Mouse (Mus musculus) B cell, adult 62 days (primary cell): Measurements from ENCODE around the gene Supt4a. TPM values are rescaled to one million over a fixed set of nuclear protein-coding genes. Genes with fewer than 3 reads are reported as not detected.

Source experiments
- total RNA-seq: library from RNA; stranded (reverse); gene quantifications from 4 replicates; pipeline ENCODE4 v1.2.4, GENCODE M21; 2023

Supt4a gene
- total RNA-seq: 129 to 138 TPM (median 134 TPM) in 4 replicates

DNA sequence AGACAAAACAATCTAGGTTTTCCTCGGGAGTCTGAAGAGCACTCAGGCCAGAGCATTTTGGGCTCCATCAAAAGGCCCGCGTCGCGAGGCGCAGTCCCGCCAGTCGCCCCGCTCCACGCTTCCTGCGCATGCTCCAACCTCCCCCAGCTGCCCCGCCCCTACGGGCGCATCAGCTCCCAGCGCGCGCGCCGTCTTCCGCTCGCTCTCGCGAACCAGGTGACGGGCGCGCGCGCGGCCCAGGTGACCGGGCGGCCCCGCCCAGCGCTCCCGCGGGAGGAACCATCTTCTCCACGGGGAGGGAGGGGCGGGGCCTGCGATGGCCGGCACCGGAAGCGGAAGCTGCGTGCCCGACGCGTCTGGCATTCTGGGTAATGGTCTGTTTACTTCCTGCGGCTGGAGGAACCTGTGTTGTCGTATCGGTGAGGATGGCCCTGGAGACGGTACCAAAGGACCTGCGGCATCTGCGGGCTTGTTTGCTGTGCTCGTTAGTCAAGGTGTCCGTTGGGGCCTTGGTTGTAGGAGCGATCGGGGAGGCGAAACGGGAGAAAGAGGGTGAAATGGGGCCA lies at the start of gene Supt4a:
Supt4a (plus strand) TSS at position 378 of the 566 bp plus-strand sequence.

DNA sequence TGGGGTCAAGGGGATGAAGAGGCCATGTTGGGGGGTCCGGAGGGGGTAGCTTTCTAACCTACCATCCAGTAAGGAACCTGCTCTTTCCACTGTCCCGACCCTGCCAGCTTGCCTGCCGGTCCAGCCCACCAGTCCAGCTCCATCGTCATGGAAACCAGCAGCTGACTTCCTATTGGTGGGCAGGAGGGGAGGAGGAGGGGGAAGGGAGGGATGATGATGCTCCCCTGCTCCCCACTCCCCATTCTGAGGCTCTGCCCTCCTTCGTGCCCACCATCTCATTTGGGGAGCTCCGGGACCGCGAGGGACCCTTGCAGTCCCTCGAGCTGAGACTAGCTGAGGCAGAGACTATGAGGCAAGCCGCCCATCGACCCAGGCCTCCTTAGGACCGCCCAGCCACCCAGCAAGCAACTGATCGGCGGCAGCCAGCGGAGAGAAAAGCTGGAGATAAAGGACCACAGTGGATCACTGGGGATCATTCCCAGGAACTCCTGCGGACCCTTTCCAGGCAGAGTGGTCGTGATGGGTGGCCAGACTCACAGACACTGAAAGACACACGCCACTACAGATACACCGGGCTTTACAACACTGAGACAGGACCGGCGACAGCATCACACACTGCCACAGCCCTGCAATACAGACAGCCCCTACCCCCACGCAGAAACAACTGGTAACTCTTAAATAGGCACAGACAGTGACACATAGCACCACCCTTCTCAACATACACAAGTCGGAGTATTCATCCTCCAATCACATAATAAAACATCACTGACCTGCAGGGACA lies 23.1 kb downstream of the Supt4a start, which contains the start of gene Tspoap1:
Tspoap1 (plus strand) TSS at position 241 of the 781 bp plus-strand sequence.

Other genes starting within 250 kb of the Supt4a start
- gene Gm11492, start 170.9 kb upstream of the Supt4a start, total RNA-seq: not detected in 4 replicates
- gene Sept4, start 168.6 kb upstream of the Supt4a start, total RNA-seq: 0.86 to 1.5 TPM (median 1.4 TPM) in 4 replicates
- 41.5 to 51.9 TPM (median 47.3 TPM) in 4 replicates for gene Mtmr4, start 145.4 kb upstream of the Supt4a start, total RNA-seq
- 0.16 to 0.45 TPM (median 0.23 TPM) in 3 of 4 replicates, not detected in the other for gene Hsf5, start 120.4 kb upstream of the Supt4a start, total RNA-seq
- gene Rnf43, start 74.8 kb upstream of the Supt4a start, total RNA-seq: 5.7 to 9.3 TPM (median 6.0 TPM) in 4 replicates
- 10.0 to 14.4 TPM (median 11.1 TPM) in 4 replicates for gene Tspoap1, start 23.0 kb downstream of the Supt4a start, total RNA-seq
- 0.54 to 1.1 TPM in 2 of 4 replicates, not detected in the others for gene Mpo, start 56.0 kb downstream of the Supt4a start, total RNA-seq
- gene Lpo, start 90.7 kb downstream of the Supt4a start, total RNA-seq: not detected in 4 replicates
- 15.6 to 18.2 TPM (median 16.7 TPM) in 4 replicates for gene Mks1, start 115.7 kb downstream of the Supt4a start, total RNA-seq
- gene Epx, start 138.0 kb downstream of the Supt4a start, total RNA-seq: not detected in 4 replicates
- gene Olfr462, start 154.7 kb downstream of the Supt4a start, total RNA-seq: not detected in 4 replicates
- gene Olfr463, start 159.8 kb downstream of the Supt4a start, total RNA-seq: not detected in 4 replicates
- not detected in 4 replicates for gene Olfr464, start 183.4 kb downstream of the Supt4a start, total RNA-seq
- gene Dynll2, start 250.0 kb downstream of the Supt4a start, total RNA-seq: 11.3 to 13.6 TPM (median 12.1 TPM) in 4 replicates